ENCODE assay signal across 9 mouse cellular contexts in genomic region chr8:122500856-122501255, GRCm38 (mm10). TPM values are rescaled to one million over a fixed set of nuclear protein-coding genes. Genes with fewer than 3 reads are reported as not detected.
A peak's percentile ranks its signal among the peaks of the same experiment; 100 is the strongest.
DNase-seq lines count a peak whose midpoint lies in the region; ATAC-seq and TF ChIP-seq lines count a peak whose summit lies in the region.
"Had no signal": no experiment of that assay in that cellular context is flagged by ENCODE, and none has a peak within 500 bp of the region (broad histone marks: within the 10 kb centered on the region; RNA-seq: fewer than 3 reads in every experiment).

No protein-coding gene starts in this region.

- TF ChIP-seq EP300 in liver, postnatal 0 days (IDR thresholded peaks at IDR 0.05; ENCODE audit: low read depth), result no peak

- 33% methylated on average over 10 of the region's 10 CpGs for WGBS in bone marrow, adult 2 months
- WGBS in heart, embryonic 15.5 days, result 26% methylated on average over 10 of the region's 10 CpGs
- WGBS in large intestine, adult 2 months, result 27% methylated on average over 10 of the region's 10 CpGs
- WGBS in liver, postnatal 0 days (ENCODE audit: insufficient replicate concordance), result 40% methylated on average over 10 of the region's 10 CpGs
- WGBS in olfactory bulb, adult 2 months, result 29% methylated on average over 10 of the region's 10 CpGs

- no peak overlapping the region for H3K4me3 ChIP-seq in bone marrow, adult 2 months (replicated peaks; ENCODE audit: control insufficient read depth, low read depth, low read length)
- H3K4me3 ChIP-seq in heart, embryonic 15.5 days, result no peak overlapping the region
- no peak overlapping the region for H3K4me3 ChIP-seq in liver, postnatal 0 days (ENCODE audit: low read depth, low read length)
- H3K4me3 ChIP-seq in olfactory bulb, adult 2 months (ENCODE audit: insufficient read depth, low read depth, low read length), result no peak overlapping the region
- H3K4me3 ChIP-seq: erythroblast, embryonic 14.5 days had no signal

- H3K36me3 ChIP-seq in heart, embryonic 15.5 days, result peaks cover 26% of the 10 kb centered on the region
- peaks cover 45% of the 10 kb centered on the region for H3K36me3 ChIP-seq in liver, postnatal 0 days (replicated peaks; ENCODE audit: insufficient read depth, low read length)

- no peak overlapping the region for H3K9ac ChIP-seq in heart, embryonic 15.5 days
- H3K9ac ChIP-seq in liver, postnatal 0 days (replicated peaks), result no peak overlapping the region

- H3K9me3 ChIP-seq in heart, embryonic 15.5 days (replicated peaks), result no peaks in the 10 kb centered on the region
- no peaks in the 10 kb centered on the region for H3K9me3 ChIP-seq in liver, postnatal 0 days (ENCODE audit: low read length)

- no peaks in the 10 kb centered on the region for H3K27me3 ChIP-seq in heart, embryonic 15.5 days
- no peaks in the 10 kb centered on the region for H3K27me3 ChIP-seq in liver, postnatal 0 days (ENCODE audit: insufficient read depth, low read length)

- peak; percentile 97 for TF ChIP-seq CTCF in bone marrow, adult 2 months (IDR thresholded peaks at IDR 0.05; ENCODE audit: control insufficient read depth, insufficient read depth, low read length)
- peak; percentile 98 for TF ChIP-seq CTCF in liver, postnatal 0 days (IDR thresholded peaks at IDR 0.05; ENCODE audit: low read depth)
- peak; percentile 47; the same call in 1 of the 2 replicates for TF ChIP-seq CTCF in olfactory bulb, adult 2 months (IDR thresholded peaks at IDR 0.05; ENCODE audit: insufficient read depth, low read depth, low read length)

- peak; percentile 84 for ATAC-seq in CD4-positive, CD25-positive, alpha-beta regulatory T cell, adult 4 months
- ATAC-seq in erythroblast, adult 5-6 weeks (replicated peaks; ENCODE audit: low FRiP score, poor library complexity, severe bottlenecking), result peak; percentile 86
- ATAC-seq in heart, embryonic 15.5 days (replicated peaks; ENCODE audit: insufficient number of reproducible peaks, insufficient read depth, low FRiP score, low read depth), result peak; percentile 34; the same call in 1 of the 2 replicates
- peak; percentile 77 for ATAC-seq in liver, postnatal 0 days

- peak; percentile 32 for DNase-seq in large intestine, adult 2 months (ENCODE audit: low read depth, low spot score)
- DNase-seq in liver, postnatal 0 days, result peak; percentile 84
- peak; percentile 85 for DNase-seq in testis, postnatal 10 days (ENCODE audit: low spot score)

- TF ChIP-seq POLR2A in bone marrow, adult 2 months (IDR thresholded peaks at IDR 0.05; ENCODE audit: borderline replicate concordance, control insufficient read depth, low read depth, low read length), result no peak
- no peak for TF ChIP-seq POLR2A in olfactory bulb, adult 2 months (IDR thresholded peaks at IDR 0.05; ENCODE audit: insufficient read depth, low read depth, low read length)

- H3K4me2 ChIP-seq in heart, embryonic 15.5 days, result no peak overlapping the region
- H3K4me2 ChIP-seq in liver, postnatal 0 days (ENCODE audit: low read depth, low read length), result no peak overlapping the region

- H3K27ac ChIP-seq in bone marrow, adult 2 months (ENCODE audit: control insufficient read depth, insufficient read depth, low read depth, low read length, poor library complexity), result no peak overlapping the region
- no peak overlapping the region for H3K27ac ChIP-seq in heart, embryonic 15.5 days
- H3K27ac ChIP-seq in liver, postnatal 0 days (ENCODE audit: low read depth), result no peak overlapping the region
- no peak overlapping the region for H3K27ac ChIP-seq in olfactory bulb, adult 2 months (ENCODE audit: insufficient read depth, low read depth, low read length)

- H3K4me1 ChIP-seq in bone marrow, adult 2 months (ENCODE audit: control insufficient read depth, insufficient read depth, low read length), result no peaks in the 10 kb centered on the region
- H3K4me1 ChIP-seq in heart, embryonic 15.5 days (replicated peaks), result peaks cover 6% of the 10 kb centered on the region; the same call in 1 of the 2 replicates
- H3K4me1 ChIP-seq in liver, postnatal 0 days (ENCODE audit: insufficient read depth), result no peaks in the 10 kb centered on the region
- H3K4me1 ChIP-seq in olfactory bulb, adult 2 months (ENCODE audit: control insufficient read depth, insufficient read depth, low read length), result no peaks in the 10 kb centered on the region

RNA-seq across cellular contexts. Expression of gene Ctu2, which starts 24.9 kb away (rescaled TPM):
- polyA plus RNA-seq in CD4-positive, CD25-positive, alpha-beta regulatory T cell, adult 4 months (2017; shearing (Covaris generic)), result 10 to 100 TPM; 11.5 to 16.9 TPM
- 62.9 and 122 TPM in 2 replicates for polyA plus RNA-seq in bone marrow, adult 2 months (2011; ENCODE audit: insufficient read depth, insufficient read length, low replicate concordance, missing spikeins)
- 3.8 and 29.4 TPM in 2 replicates for total RNA-seq in erythroblast, adult 5-6 weeks (2015; ENCODE audit: low replicate concordance)
- total RNA-seq in erythroblast, adult 5-6 weeks (2017; ENCODE audit: low replicate concordance), result 7.5 and 7.8 TPM in 2 replicates
- polyA plus RNA-seq in heart, embryonic 15.5 days (2015; fragmentation: Nextera tagmentation; extraction: Ambion mirVana), result 23.0 and 25.6 TPM in 2 replicates
- polyA plus RNA-seq in large intestine, adult 2 months (2012; rRNA removed), result 20.8 and 27.6 TPM in 2 replicates
- 17.8 and 20.9 TPM in 2 replicates for polyA plus RNA-seq in liver, postnatal 0 days (2015; fragmentation: Nextera tagmentation; extraction: Ambion mirVana)
- not detected in 2 replicates for polyA plus RNA-seq in olfactory bulb, adult 2 months (2012; ENCODE audit: insufficient read depth, insufficient read length, low replicate concordance, missing spikeins)

RNA-seq across cellular contexts. Expression of gene Rnf166, which starts 25.0 kb away (rescaled TPM):
- polyA plus RNA-seq in CD4-positive, CD25-positive, alpha-beta regulatory T cell, adult 4 months (2017; shearing (Covaris generic)), result 10 to 100 TPM; 27.3 to 31.0 TPM
- 17.4 and 32.7 TPM in 2 replicates for polyA plus RNA-seq in bone marrow, adult 2 months (2011; ENCODE audit: insufficient read depth, insufficient read length, low replicate concordance, missing spikeins)
- 9.0 and 12.9 TPM in 2 replicates for total RNA-seq in erythroblast, adult 5-6 weeks (2015; ENCODE audit: low replicate concordance)
- total RNA-seq in erythroblast, adult 5-6 weeks (2017; ENCODE audit: low replicate concordance), result 7.9 and 8.1 TPM in 2 replicates
- 37.0 and 44.4 TPM in 2 replicates for polyA plus RNA-seq in heart, embryonic 15.5 days (2015; fragmentation: Nextera tagmentation; extraction: Ambion mirVana)
- 49.6 and 52.5 TPM in 2 replicates for polyA plus RNA-seq in large intestine, adult 2 months (2012; rRNA removed)
- polyA plus RNA-seq in liver, postnatal 0 days (2015; fragmentation: Nextera tagmentation; extraction: Ambion mirVana), result 18.5 and 18.9 TPM in 2 replicates
- not detected in 2 replicates for polyA plus RNA-seq in olfactory bulb, adult 2 months (2012; ENCODE audit: insufficient read depth, insufficient read length, low replicate concordance, missing spikeins)

RNA-seq across cellular contexts. Expression of gene Snai3, which starts 40.3 kb away (rescaled TPM):
- 1 to 10 TPM; 2.6 to 5.2 TPM for polyA plus RNA-seq in CD4-positive, CD25-positive, alpha-beta regulatory T cell, adult 4 months (2017; shearing (Covaris generic))
- polyA plus RNA-seq in bone marrow, adult 2 months (2011; ENCODE audit: insufficient read depth, insufficient read length, low replicate concordance, missing spikeins), result 2.2 TPM in 1 of 2 replicates, not detected in the other
- total RNA-seq in erythroblast, adult 5-6 weeks (2015; ENCODE audit: low replicate concordance), result 1.0 TPM in 1 of 2 replicates, not detected in the other
- not detected in 2 replicates for total RNA-seq in erythroblast, adult 5-6 weeks (2017; ENCODE audit: low replicate concordance)
- polyA plus RNA-seq in heart, embryonic 15.5 days (2015; fragmentation: Nextera tagmentation; extraction: Ambion mirVana), result 2.0 and 2.5 TPM in 2 replicates
- 1.4 and 1.6 TPM in 2 replicates for polyA plus RNA-seq in large intestine, adult 2 months (2012; rRNA removed)
- polyA plus RNA-seq in liver, postnatal 0 days (2015; fragmentation: Nextera tagmentation; extraction: Ambion mirVana), result 1.4 and 3.4 TPM in 2 replicates
- not detected in 2 replicates for polyA plus RNA-seq in olfactory bulb, adult 2 months (2012; ENCODE audit: insufficient read depth, insufficient read length, low replicate concordance, missing spikeins)
- polyA plus RNA-seq: erythroblast, embryonic 14.5 days had no signal

RNA-seq across cellular contexts. Expression of gene Piezo1, which starts 50.3 kb away (rescaled TPM):
- 10 to 100 TPM; 15.3 to 22.7 TPM for polyA plus RNA-seq in CD4-positive, CD25-positive, alpha-beta regulatory T cell, adult 4 months (2017; shearing (Covaris generic))
- 21.6 and 49.3 TPM in 2 replicates for polyA plus RNA-seq in bone marrow, adult 2 months (2011; ENCODE audit: insufficient read depth, insufficient read length, low replicate concordance, missing spikeins)
- total RNA-seq in erythroblast, adult 5-6 weeks (2015; ENCODE audit: low replicate concordance), result 12.1 and 17.1 TPM in 2 replicates
- total RNA-seq in erythroblast, adult 5-6 weeks (2017; ENCODE audit: low replicate concordance), result 14.7 and 23.0 TPM in 2 replicates
- polyA plus RNA-seq in heart, embryonic 15.5 days (2015; fragmentation: Nextera tagmentation; extraction: Ambion mirVana), result 11.5 and 13.9 TPM in 2 replicates
- polyA plus RNA-seq in large intestine, adult 2 months (2012; rRNA removed), result 35.4 and 38.3 TPM in 2 replicates
- polyA plus RNA-seq in liver, postnatal 0 days (2015; fragmentation: Nextera tagmentation; extraction: Ambion mirVana), result 2.6 and 3.4 TPM in 2 replicates
- not detected in 2 replicates for polyA plus RNA-seq in olfactory bulb, adult 2 months (2012; ENCODE audit: insufficient read depth, insufficient read length, low replicate concordance, missing spikeins)

RNA-seq across cellular contexts. Expression of gene Mvd, which starts 57.6 kb away (rescaled TPM):
- polyA plus RNA-seq in CD4-positive, CD25-positive, alpha-beta regulatory T cell, adult 4 months (2017; shearing (Covaris generic)), result 10 to 100 TPM; 12.6 to 20.0 TPM
- 2.4 and 6.3 TPM in 2 replicates for polyA plus RNA-seq in bone marrow, adult 2 months (2011; ENCODE audit: insufficient read depth, insufficient read length, low replicate concordance, missing spikeins)
- total RNA-seq in erythroblast, adult 5-6 weeks (2015; ENCODE audit: low replicate concordance), result 0.84 TPM in 1 of 2 replicates, not detected in the other
- 0.84 and 1.3 TPM in 2 replicates for total RNA-seq in erythroblast, adult 5-6 weeks (2017; ENCODE audit: low replicate concordance)
- 13.3 and 18.9 TPM in 2 replicates for polyA plus RNA-seq in heart, embryonic 15.5 days (2015; fragmentation: Nextera tagmentation; extraction: Ambion mirVana)
- 45.0 and 54.8 TPM in 2 replicates for polyA plus RNA-seq in large intestine, adult 2 months (2012; rRNA removed)
- polyA plus RNA-seq in liver, postnatal 0 days (2015; fragmentation: Nextera tagmentation; extraction: Ambion mirVana), result 4.9 and 5.8 TPM in 2 replicates
- polyA plus RNA-seq in olfactory bulb, adult 2 months (2012; ENCODE audit: insufficient read depth, insufficient read length, low replicate concordance, missing spikeins), result not detected in 2 replicates

Comparison
In these comparisons a context has a peak if more than half of its experiments do, and no peak if none do; other contexts are left out.
1. ATAC-seq: peak in every context shown above with its lines; median percentile 86 in erythroblast, adult 5-6 weeks; 84 in CD4-positive, CD25-positive, alpha-beta regulatory T cell, adult 4 months; 77 in liver, postnatal 0 days; 34 in heart, embryonic 15.5 days.
2. CTCF ChIP-seq: peak in every context shown above with its lines; median percentile 98 in liver, postnatal 0 days; 97 in bone marrow, adult 2 months; 47 in olfactory bulb, adult 2 months.
3. DNase-seq: peak in every context shown above with its lines; median percentile 85 in testis, postnatal 10 days; 84 in liver, postnatal 0 days; 32 in large intestine, adult 2 months.
4. RNA of gene Ctu2, which starts 24.9 kb away (polyA plus RNA-seq): 62.9 to 122 TPM in bone marrow, adult 2 months, 23.0 to 25.6 TPM in heart, embryonic 15.5 days, 20.8 to 27.6 TPM in large intestine, adult 2 months, 17.8 to 20.9 TPM in liver, postnatal 0 days and 11.5 to 16.9 TPM in CD4-positive, CD25-positive, alpha-beta regulatory T cell, adult 4 months; not detected in olfactory bulb, adult 2 months; every median in the first group is over 10 times any median in the second.